Mouse (Mus musculus): Measurements from ENCODE around the gene Tiam2. TPM values are rescaled to one million over a fixed set of nuclear protein-coding genes. Genes with fewer than 3 reads are reported as not detected.

Tiam2 gene
- polyA plus RNA-seq, 1 experiment from 2014 or later: 19.5 TPM

DNA sequence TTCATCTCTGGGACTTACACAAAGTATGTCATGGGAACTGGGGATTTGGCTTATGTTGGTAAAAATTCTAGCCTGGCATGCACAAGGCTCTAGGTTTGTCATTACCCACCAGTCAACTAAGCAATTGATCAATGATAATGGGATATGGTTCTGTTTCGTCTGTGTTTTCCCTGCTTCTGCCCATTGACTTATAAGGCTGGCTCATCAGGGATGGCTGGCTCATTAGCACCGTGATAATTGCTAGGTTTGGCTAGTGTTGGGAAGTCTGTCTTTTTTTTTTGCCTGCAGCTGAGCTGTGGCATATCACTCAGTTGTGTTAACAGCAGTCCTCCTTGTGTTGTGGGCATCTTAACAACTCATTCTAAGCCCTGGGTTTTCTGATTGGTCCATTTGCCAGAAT, 36.8 kb downstream of the Tiam2 start:
- H3K4me3 ChIP-seq: no peak overlapping the region
- WGBS: 73% methylated on average over 2 of the region's 2 CpGs
- no peaks in the 10 kb centered on the region for H3K9me3 ChIP-seq
- no peak overlapping the region for H3K27ac ChIP-seq
- no peak overlapping the region for H3K9ac ChIP-seq
- H3K4me2 ChIP-seq (replicated peaks): no peak overlapping the region
- no peaks in the 10 kb centered on the region for H3K4me1 ChIP-seq
- H3K36me3 ChIP-seq: 0 out of 2 replicates have a peak, but pooled peaks cover 4% of the 10 kb centered on the region
- no peaks in the 10 kb centered on the region for H3K27me3 ChIP-seq
- no peak for ATAC-seq (ENCODE audit: insufficient number of reproducible peaks, insufficient read depth, low FRiP score, low TSS enrichment)

DNA sequence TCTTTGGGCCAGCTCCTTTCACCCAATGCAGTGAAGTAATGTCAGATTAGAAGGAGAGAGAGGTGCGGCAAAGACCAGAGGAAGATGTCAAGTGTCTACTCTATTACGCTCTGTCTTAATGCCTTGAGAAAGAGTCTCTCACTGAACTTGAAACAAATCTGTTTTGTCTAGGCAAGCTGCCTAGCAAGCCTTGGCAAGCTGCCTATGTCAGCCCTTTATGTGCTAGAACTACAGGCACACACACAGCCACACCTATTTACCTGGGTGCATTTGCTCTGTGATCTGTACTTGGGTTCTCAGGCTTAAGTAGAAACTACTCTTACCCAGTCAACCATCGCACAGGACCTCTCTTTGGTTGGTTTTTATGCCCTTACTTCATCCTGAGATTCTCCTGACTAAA, 40.4 kb downstream of the Tiam2 start:
- 0 out of 2 replicates have a peak, but pooled peaks cover 4% of the 10 kb centered on the region for H3K36me3 ChIP-seq
- H3K4me3 ChIP-seq: no peak overlapping the region
- WGBS: 89% methylated on average over 3 of the region's 3 CpGs
- H3K9ac ChIP-seq: no peak overlapping the region
- no peak overlapping the region for H3K27ac ChIP-seq
- no peak overlapping the region for H3K4me2 ChIP-seq (replicated peaks)
- no peaks in the 10 kb centered on the region for H3K9me3 ChIP-seq
- peaks cover 11% of the 10 kb centered on the region for H3K4me1 ChIP-seq
- no peak for ATAC-seq (ENCODE audit: insufficient number of reproducible peaks, insufficient read depth, low FRiP score, low TSS enrichment)
- no peaks in the 10 kb centered on the region for H3K27me3 ChIP-seq

- H3K27ac ChIP-seq: no peak overlapping the region
- 50% methylated on average over 1 of the region's 1 CpGs for WGBS
These were observed 42.0 kb downstream of the Tiam2 start for GRCm38 (mm10) chr17:3368386-3368785.

GRCm38 (mm10) chr17:3369631-3370030, 43.3 kb downstream of the Tiam2 start:
- Histone ChIP-seq H3K36me3 (0 out of 2 replicates have a peak, but pooled peaks cover 4% of the 10 kb centered on the region), H3K27me3 (no peaks in the 10 kb centered on the region), H3K9ac (no peak overlapping the region), H3K4me1 (peaks cover 11% of the 10 kb centered on the region), H3K4me3 (no peak overlapping the region), H3K4me2 (replicated peaks) (no peak overlapping the region), H3K27ac (peak overlapping the region; percentile 60; the same call in 1 of the 2 replicates), H3K9me3 (no peaks in the 10 kb centered on the region)
- WGBS: 53% methylated on average over 4 of the region's 4 CpGs
- ATAC-seq (ENCODE audit: insufficient number of reproducible peaks, insufficient read depth, low FRiP score, low TSS enrichment): no peak

More at GRCm38 (mm10) chr17:3368386-3368785, 42.0 kb downstream of the Tiam2 start:
- 0 out of 2 replicates have a peak, but pooled peaks cover 4% of the 10 kb centered on the region for H3K36me3 ChIP-seq
- no peaks in the 10 kb centered on the region for H3K9me3 ChIP-seq
- H3K9ac ChIP-seq: no peak overlapping the region
- ATAC-seq (ENCODE audit: insufficient number of reproducible peaks, insufficient read depth, low FRiP score, low TSS enrichment): no peak
- H3K4me2 ChIP-seq (replicated peaks): no peak overlapping the region
- H3K4me1 ChIP-seq: peaks cover 11% of the 10 kb centered on the region
- H3K27me3 ChIP-seq: no peaks in the 10 kb centered on the region
- no peak overlapping the region for H3K4me3 ChIP-seq

DNA sequence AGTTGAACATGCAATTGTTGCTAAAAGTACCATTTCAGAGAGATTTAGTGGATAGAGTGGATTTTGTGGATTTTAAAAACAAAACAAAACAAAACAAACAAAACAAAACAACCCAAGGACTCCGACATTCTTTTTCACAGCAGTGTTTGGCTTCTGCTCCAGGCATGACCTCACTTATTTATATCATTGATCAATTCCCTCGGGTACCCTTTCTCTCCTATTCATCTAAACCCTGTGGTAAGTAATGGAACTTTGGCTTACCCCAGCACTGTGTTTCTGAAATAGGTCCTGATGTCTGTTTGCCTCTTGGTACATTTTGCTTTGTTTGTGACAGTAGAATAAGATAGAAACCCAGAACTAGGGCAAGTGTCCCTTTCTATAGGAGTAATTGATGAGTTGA, 52.2 kb downstream of the Tiam2 start:
- Histone ChIP-seq H3K27ac (no peak overlapping the region), H3K9ac (no peak overlapping the region), H3K27me3 (no peaks in the 10 kb centered on the region), H3K4me1 (no peaks in the 10 kb centered on the region), H3K4me2 (replicated peaks) (no peak overlapping the region), H3K9me3 (no peaks in the 10 kb centered on the region), H3K36me3 (no peaks in the 10 kb centered on the region), H3K4me3 (no peak overlapping the region)
- ATAC-seq (ENCODE audit: insufficient number of reproducible peaks, insufficient read depth, low FRiP score, low TSS enrichment): no peak
- 55% methylated on average over 2 of the region's 2 CpGs for WGBS

GRCm38 (mm10) chr17:3379753-3380588, 53.6 kb downstream of the Tiam2 start:
- no peak for ATAC-seq (ENCODE audit: insufficient number of reproducible peaks, insufficient read depth, low FRiP score, low TSS enrichment)
- H3K36me3 ChIP-seq: no peaks in the 10 kb centered on the region
- 35% methylated on average over 9 of the region's 13 CpGs for WGBS

GRCm38 (mm10) chr17:3385391-3385790, 59.0 kb downstream of the Tiam2 start:
- H3K9ac ChIP-seq: no peak overlapping the region
- H3K36me3 ChIP-seq: no peaks in the 10 kb centered on the region
- H3K9me3 ChIP-seq: no peaks in the 10 kb centered on the region
- 89% methylated on average over 1 of the region's 1 CpGs for WGBS
- H3K27ac ChIP-seq: no peak overlapping the region
- no peaks in the 10 kb centered on the region for H3K27me3 ChIP-seq
- H3K4me1 ChIP-seq: no peaks in the 10 kb centered on the region
- no peak overlapping the region for H3K4me2 ChIP-seq (replicated peaks)
- no peak for ATAC-seq (ENCODE audit: insufficient number of reproducible peaks, insufficient read depth, low FRiP score, low TSS enrichment)
- no peak overlapping the region for H3K4me3 ChIP-seq

More at GRCm38 (mm10) chr17:3379753-3380588, 53.6 kb downstream of the Tiam2 start:
- H3K27ac ChIP-seq: no peak overlapping the region
- H3K4me2 ChIP-seq (replicated peaks): no peak overlapping the region
- H3K4me3 ChIP-seq: no peak overlapping the region
- no peaks in the 10 kb centered on the region for H3K9me3 ChIP-seq
- H3K4me1 ChIP-seq: no peaks in the 10 kb centered on the region
- no peaks in the 10 kb centered on the region for H3K27me3 ChIP-seq
- no peak overlapping the region for H3K9ac ChIP-seq

DNA sequence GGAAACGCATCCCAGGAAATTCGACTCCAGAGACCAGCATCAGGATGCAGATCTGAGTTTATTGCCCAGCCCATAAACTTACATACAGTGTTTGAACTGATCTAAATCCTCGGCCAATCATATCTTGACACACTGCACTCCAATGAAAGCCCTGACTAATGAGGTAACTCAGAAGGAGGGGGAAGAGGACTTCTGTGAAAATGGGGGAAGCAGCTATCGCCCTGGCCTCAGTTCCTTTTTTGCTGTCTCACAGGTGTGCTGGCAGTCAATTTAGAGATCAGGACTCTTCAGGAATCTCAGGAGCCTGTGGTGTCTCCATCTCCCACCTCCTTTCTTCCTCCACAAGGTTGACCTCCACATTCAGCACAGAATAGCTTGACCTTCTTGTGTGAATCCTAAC, 61.4 kb downstream of the Tiam2 start:
- no peak overlapping the region for H3K9ac ChIP-seq
- H3K27me3 ChIP-seq: no peaks in the 10 kb centered on the region
- H3K4me1 ChIP-seq: no peaks in the 10 kb centered on the region
- no peak for ATAC-seq (ENCODE audit: insufficient number of reproducible peaks, insufficient read depth, low FRiP score, low TSS enrichment)
- H3K27ac ChIP-seq: no peak overlapping the region
- no peak overlapping the region for H3K4me3 ChIP-seq
- 59% methylated on average over 4 of the region's 4 CpGs for WGBS
- no peaks in the 10 kb centered on the region for H3K36me3 ChIP-seq
- no peaks in the 10 kb centered on the region for H3K9me3 ChIP-seq
- no peak overlapping the region for H3K4me2 ChIP-seq (replicated peaks)

- Histone ChIP-seq H3K4me3 (no peak overlapping the region), H3K36me3 (no peaks in the 10 kb centered on the region)
- no peak for ATAC-seq (ENCODE audit: insufficient number of reproducible peaks, insufficient read depth, low FRiP score, low TSS enrichment)
These were observed 63.4 kb downstream of the Tiam2 start for GRCm38 (mm10) chr17:3389741-3390140.

DNA sequence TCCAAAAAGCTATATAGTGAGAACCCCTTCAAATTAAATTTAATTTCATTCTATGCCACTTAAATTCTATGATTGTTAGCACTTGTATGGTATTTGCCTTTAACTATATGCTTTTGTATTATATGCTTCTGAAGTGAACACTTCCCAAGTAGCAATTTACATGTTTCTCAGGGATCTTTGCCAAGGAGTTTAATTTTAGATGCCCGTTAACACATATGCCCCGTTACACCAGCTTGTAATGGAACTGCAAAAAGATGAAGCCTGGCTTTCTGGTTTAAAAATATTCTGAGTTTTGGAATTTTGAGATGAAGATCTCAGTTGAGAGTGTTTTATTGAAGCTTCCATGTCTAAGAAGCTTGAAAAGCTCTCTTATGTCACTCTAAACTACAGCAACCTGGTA, 67.6 kb downstream of the Tiam2 start:
- H3K27ac ChIP-seq: no peak overlapping the region
- H3K27me3 ChIP-seq: no peaks in the 10 kb centered on the region
- H3K36me3 ChIP-seq: no peaks in the 10 kb centered on the region
- H3K9ac ChIP-seq: no peak overlapping the region
- H3K4me1 ChIP-seq: peaks cover 13% of the 10 kb centered on the region
- WGBS: 92% methylated on average over 2 of the region's 2 CpGs
- H3K4me2 ChIP-seq (replicated peaks): no peak overlapping the region
- no peak overlapping the region for H3K4me3 ChIP-seq
- no peak for ATAC-seq (ENCODE audit: insufficient number of reproducible peaks, insufficient read depth, low FRiP score, low TSS enrichment)
- no peaks in the 10 kb centered on the region for H3K9me3 ChIP-seq

More at GRCm38 (mm10) chr17:3389741-3390140, 63.4 kb downstream of the Tiam2 start:
- Histone ChIP-seq H3K4me2 (replicated peaks) (no peak overlapping the region), H3K9me3 (no peaks in the 10 kb centered on the region), H3K9ac (no peak overlapping the region), H3K4me1 (no peaks in the 10 kb centered on the region), H3K27me3 (no peaks in the 10 kb centered on the region), H3K27ac (no peak overlapping the region)
- 84% methylated on average over 4 of the region's 4 CpGs for WGBS

- ATAC-seq (ENCODE audit: insufficient number of reproducible peaks, insufficient read depth, low FRiP score, low TSS enrichment): no peak
- Histone ChIP-seq H3K4me3 (no peak overlapping the region), H3K27me3 (no peaks in the 10 kb centered on the region), H3K9ac (no peak overlapping the region), H3K4me1 (peaks cover 13% of the 10 kb centered on the region), H3K27ac (no peak overlapping the region), H3K36me3 (no peaks in the 10 kb centered on the region), H3K9me3 (no peaks in the 10 kb centered on the region), H3K4me2 (replicated peaks) (no peak overlapping the region)
- 93% methylated on average over 2 of the region's 2 CpGs for WGBS
These were observed 68.6 kb downstream of the Tiam2 start for GRCm38 (mm10) chr17:3394985-3395384.

GRCm38 (mm10) chr17:3396881-3397281, 70.5 kb downstream of the Tiam2 start:
- 0 out of 2 replicates have a peak, but pooled peaks have one; percentile 47 for ATAC-seq (ENCODE audit: insufficient number of reproducible peaks, insufficient read depth, low FRiP score, low TSS enrichment)
- H3K4me2 ChIP-seq (replicated peaks): no peak overlapping the region

More at GRCm38 (mm10) chr17:3396881-3397281, 70.5 kb downstream of the Tiam2 start:
- peaks cover 13% of the 10 kb centered on the region for H3K4me1 ChIP-seq
- no peaks in the 10 kb centered on the region for H3K27me3 ChIP-seq
- no peaks in the 10 kb centered on the region for H3K9me3 ChIP-seq
- H3K27ac ChIP-seq: 0 out of 2 replicates have a peak overlapping the region, but pooled peaks have one; percentile 17
- 67% methylated on average over 12 of the region's 12 CpGs for WGBS
- H3K9ac ChIP-seq: no peak overlapping the region
- H3K36me3 ChIP-seq: no peaks in the 10 kb centered on the region
- no peak overlapping the region for H3K4me3 ChIP-seq

Measured in embryonic facial prominence, embryonic 12.5 days (tissue).